Mouse (Mus musculus) activated CD4-positive, CD25-positive, alpha-beta regulatory T cell, adult 9 weeks (primary cell): ENCODE data around the gene Gm35134. TPM values are rescaled to one million over a fixed set of nuclear protein-coding genes. Genes with fewer than 3 reads are reported as not detected.

Source experiments
- polyA plus RNA-seq: library from polyadenylated mRNA; unstranded; fragments of 100-300 nt; shearing (Covaris generic); gene quantifications from one replicate; pipeline ENCODE4 v1.2.1, GENCODE M21; 2017

The Gm35134 gene
- polyA plus RNA-seq: not detected

DNA sequence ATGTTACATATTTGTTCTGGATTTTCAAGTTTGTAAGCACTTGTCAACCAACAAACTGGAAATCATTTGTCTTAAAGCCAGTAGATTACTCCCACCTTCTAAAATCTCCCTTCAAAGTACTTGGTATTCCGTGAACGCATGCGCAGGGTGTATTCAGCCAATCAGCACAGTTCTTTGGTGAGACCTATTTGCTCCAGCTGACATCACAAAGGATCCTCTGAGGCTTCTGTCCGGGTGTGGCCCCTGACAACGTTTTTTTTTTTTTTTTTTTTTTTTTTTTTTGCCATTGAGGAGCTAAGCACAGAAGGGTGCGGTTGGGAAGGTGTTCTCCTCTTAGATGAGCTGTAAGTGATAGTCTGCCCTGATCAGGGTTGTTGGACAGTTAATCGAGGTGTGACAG, at the start of gene Gm35134:
Gene Gm35134 (plus strand): TSS at position 301 of the 400 bp plus-strand sequence.

